Mouse (Mus musculus): ENCODE data around the gene Mgat1.

DNA sequence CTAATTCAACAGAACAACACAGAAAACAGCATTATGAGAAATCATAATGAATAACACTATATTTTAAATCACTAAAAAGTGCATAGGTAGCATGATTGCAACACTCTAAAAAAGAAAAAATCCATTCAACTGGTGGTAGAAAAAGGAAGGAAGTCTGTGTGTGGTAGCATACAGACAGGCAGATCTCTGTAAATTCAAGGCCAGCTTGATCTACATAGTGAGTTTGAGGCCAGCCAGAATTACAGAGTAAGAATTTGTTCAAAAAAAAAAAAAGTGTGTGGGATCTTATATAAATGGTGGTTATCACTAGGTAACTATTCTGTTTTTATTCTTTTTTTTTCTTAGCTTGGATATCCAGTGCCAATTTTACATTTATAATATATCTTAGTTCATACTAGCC lies 42.8 kb upstream of the Mgat1 start:
- TF ChIP-seq POLR2A (IDR thresholded peaks at IDR 0.05; ENCODE audit: low read depth, low read length): no peak
- no peak for TF ChIP-seq CTCF (IDR thresholded peaks at IDR 0.05; ENCODE audit: extremely low read depth, insufficient read depth, insufficient read length, insufficient replicate concordance)
